9 mouse cellular contexts compared by ENCODE assay signal in genomic region chr12:113044916-113045677, GRCm38 (mm10). TPM values are rescaled to one million over a fixed set of nuclear protein-coding genes. Genes with fewer than 3 reads are reported as not detected.
DNase-seq lines count a peak whose midpoint lies in the region; ATAC-seq and TF ChIP-seq lines count a peak whose summit lies in the region.
"Had no signal": no experiment of that assay in that cellular context is flagged by ENCODE, and none has a peak within 500 bp of the region (broad histone marks: within the 10 kb centered on the region; RNA-seq: fewer than 3 reads in every experiment).

No protein-coding gene starts in this region.

- no peak for TF ChIP-seq POLR2A in spleen, adult 2 months (IDR thresholded peaks at IDR 0.05; ENCODE audit: low read depth, low read length)

- H3K4me1 ChIP-seq in forebrain, postnatal 0 days (ENCODE audit: insufficient read depth), result peaks cover 8% of the 10 kb centered on the region; the same call in 1 of the 2 replicates
- peaks cover 14% of the 10 kb centered on the region for H3K4me1 ChIP-seq in forebrain, embryonic 16.5 days (replicated peaks; ENCODE audit: control insufficient read depth, insufficient read depth, low read length)
- peaks cover 12% of the 10 kb centered on the region; the same call in 1 of the 2 replicates for H3K4me1 ChIP-seq in spleen, adult 2 months (ENCODE audit: control insufficient read depth, insufficient read depth, insufficient read length)
- no peaks in the 10 kb centered on the region for H3K4me1 ChIP-seq in lung, embryonic 14.5 days (ENCODE audit: insufficient read depth)
- no peaks in the 10 kb centered on the region for H3K4me1 ChIP-seq in limb, embryonic 10.5 days

- no peaks in the 10 kb centered on the region for H3K9me3 ChIP-seq in forebrain, postnatal 0 days (ENCODE audit: low read length)
- H3K9me3 ChIP-seq in forebrain, embryonic 16.5 days (ENCODE audit: control insufficient read depth, low read length), result no peaks in the 10 kb centered on the region
- no peaks in the 10 kb centered on the region for H3K9me3 ChIP-seq in lung, embryonic 14.5 days (ENCODE audit: low read depth, low read length)
- H3K9me3 ChIP-seq in limb, embryonic 10.5 days (replicated peaks), result no peaks in the 10 kb centered on the region
- H3K9me3 ChIP-seq: lung, embryonic 15.5 days had no signal

- H3K27ac ChIP-seq in forebrain, postnatal 0 days (ENCODE audit: low read depth, low read length), result no peak overlapping the region
- no peak overlapping the region for H3K27ac ChIP-seq in forebrain, embryonic 16.5 days (ENCODE audit: low read length)
- peak overlapping the region; percentile 50 for H3K27ac ChIP-seq in spleen, adult 2 months (ENCODE audit: insufficient read depth, low read length)
- no peak overlapping the region for H3K27ac ChIP-seq in lung, embryonic 14.5 days (ENCODE audit: low read depth)
- no peak overlapping the region for H3K27ac ChIP-seq in limb, embryonic 10.5 days
- H3K27ac ChIP-seq: lung, embryonic 15.5 days had no signal

- no peak for ATAC-seq in forebrain, postnatal 0 days
- no peak for ATAC-seq in forebrain, embryonic 16.5 days
- ATAC-seq in lung, embryonic 14.5 days (ENCODE audit: insufficient read depth), result no peak

- TF ChIP-seq CTCF in forebrain, postnatal 0 days (IDR thresholded peaks at IDR 0.05; ENCODE audit: low read depth), result peak; percentile 31; the same call in 1 of the 2 replicates
- no peak for TF ChIP-seq CTCF in spleen, adult 2 months (IDR thresholded peaks at IDR 0.05; ENCODE audit: extremely low read depth, insufficient read depth, insufficient read length, insufficient replicate concordance)
- peak; percentile 49 for TF ChIP-seq CTCF in lung, embryonic 14.5 days (IDR thresholded peaks at IDR 0.05; ENCODE audit: low read depth)

- 79% methylated on average over 3 of the region's 3 CpGs for WGBS in forebrain, postnatal 0 days
- WGBS in forebrain, embryonic 16.5 days, result 77% methylated on average over 3 of the region's 3 CpGs
- WGBS in spleen, adult 2 months, result 72% methylated on average over 3 of the region's 3 CpGs
- 73% methylated on average over 3 of the region's 3 CpGs for WGBS in lung, embryonic 14.5 days
- WGBS in limb, embryonic 10.5 days, result 83% methylated on average over 3 of the region's 3 CpGs

- no peak overlapping the region for H3K4me2 ChIP-seq in forebrain, postnatal 0 days (ENCODE audit: low read depth)
- no peak overlapping the region for H3K4me2 ChIP-seq in forebrain, embryonic 16.5 days (ENCODE audit: low read length)
- H3K4me2 ChIP-seq in lung, embryonic 14.5 days, result no peak overlapping the region
- H3K4me2 ChIP-seq: lung, embryonic 15.5 days had no signal

- no peak for DNase-seq in forebrain, postnatal 0 days
- DNase-seq in spleen, adult 2 months (ENCODE audit: low read depth in 1 of 2, low spot score in 2 of 2), result peak in 1 of 2 experiments; percentile 30
- no peak for DNase-seq in spleen, adult 12 weeks (ENCODE audit: low spot score)
- DNase-seq in cerebellum, postnatal 36 days, result peak; percentile 71 to 77
- peak; percentile 12 for DNase-seq in lung, embryonic 14.5 days
- DNase-seq in embryo, embryonic 9.5 days (ENCODE audit: extremely low spot score), result no peak
- no peak for DNase-seq in limb, embryonic 10.5 days (ENCODE audit: low spot score)

- H3K9ac ChIP-seq in forebrain, postnatal 0 days, result no peak overlapping the region
- no peak overlapping the region for H3K9ac ChIP-seq in forebrain, embryonic 16.5 days (replicated peaks; ENCODE audit: low read depth, low read length)
- no peak overlapping the region for H3K9ac ChIP-seq in lung, embryonic 14.5 days
- H3K9ac ChIP-seq: lung, embryonic 15.5 days had no signal

- no peaks in the 10 kb centered on the region for H3K27me3 ChIP-seq in forebrain, postnatal 0 days (ENCODE audit: insufficient read depth, low read length)
- H3K27me3 ChIP-seq in forebrain, embryonic 16.5 days (replicated peaks; ENCODE audit: control insufficient read depth, insufficient read depth, low read length), result no peaks in the 10 kb centered on the region
- H3K27me3 ChIP-seq in spleen, adult 2 months (ENCODE audit: control insufficient read depth, insufficient read depth, low read length), result no peaks in the 10 kb centered on the region
- H3K27me3 ChIP-seq in lung, embryonic 14.5 days (ENCODE audit: insufficient read depth, low read length), result no peaks in the 10 kb centered on the region
- H3K27me3 ChIP-seq in limb, embryonic 10.5 days (ENCODE audit: low read depth, poor library complexity, severe bottlenecking), result no peaks in the 10 kb centered on the region
- H3K27me3 ChIP-seq: lung, embryonic 15.5 days had no signal

- H3K36me3 ChIP-seq in forebrain, postnatal 0 days (ENCODE audit: insufficient read depth), result peaks cover 43% of the 10 kb centered on the region
- peaks cover 3% of the 10 kb centered on the region; the same call in 1 of the 2 replicates for H3K36me3 ChIP-seq in forebrain, embryonic 16.5 days (ENCODE audit: control insufficient read depth, insufficient read depth)
- peaks cover 1% of the 10 kb centered on the region; the same call in 1 of the 2 replicates for H3K36me3 ChIP-seq in spleen, adult 2 months (ENCODE audit: control insufficient read depth, insufficient read depth, low read length)
- peaks cover 28% of the 10 kb centered on the region for H3K36me3 ChIP-seq in lung, embryonic 14.5 days (ENCODE audit: insufficient read depth)
- peaks cover 45% of the 10 kb centered on the region for H3K36me3 ChIP-seq in limb, embryonic 10.5 days

- H3K4me3 ChIP-seq in forebrain, postnatal 0 days (ENCODE audit: low read depth, low read length), result no peak overlapping the region
- H3K4me3 ChIP-seq in forebrain, embryonic 16.5 days (replicated peaks; ENCODE audit: low read length), result no peak overlapping the region
- H3K4me3 ChIP-seq in spleen, adult 2 months (ENCODE audit: extremely low read depth, insufficient read depth, insufficient read length), result no peak overlapping the region
- H3K4me3 ChIP-seq in lung, embryonic 14.5 days (ENCODE audit: low read depth, low read length), result no peak overlapping the region
- no peak overlapping the region for H3K4me3 ChIP-seq in limb, embryonic 10.5 days
- H3K4me3 ChIP-seq: lung, embryonic 15.5 days had no signal

RNA-seq across cellular contexts. Expression of gene Tex22, which starts 29.2 kb away (rescaled TPM):
- 0.54 and 1.7 TPM in 2 replicates for total RNA-seq in forebrain, postnatal 0 days (2014; rRNA removed)
- not detected in 2 replicates for polyA plus RNA-seq in forebrain, postnatal 0 days (2015; fragmentation: Nextera tagmentation; extraction: Ambion mirVana)
- polyA plus RNA-seq in forebrain, embryonic 16.5 days (2015; fragmentation: Nextera tagmentation; extraction: Ambion mirVana), result not detected in 2 replicates
- polyA plus RNA-seq in spleen, adult 2 months (2012; rRNA removed), result 0.20 and 0.48 TPM in 2 replicates
- not detected in 2 replicates for polyA plus RNA-seq in lung, embryonic 14.5 days (2014; fragmentation: Nextera tagmentation; extraction: Ambion mirVana)
- 0.18 and 0.21 TPM in 2 replicates for polyA plus RNA-seq in limb, embryonic 10.5 days (2016; fragmentation: Nextera tagmentation; extraction: Ambion mirVana)
- polyA plus RNA-seq: lung, embryonic 15.5 days had no signal

RNA-seq across cellular contexts. Expression of gene Pacs2, which starts 30.8 kb away (rescaled TPM):
- 103 and 116 TPM in 2 replicates for total RNA-seq in forebrain, postnatal 0 days (2014; rRNA removed)
- polyA plus RNA-seq in forebrain, postnatal 0 days (2015; fragmentation: Nextera tagmentation; extraction: Ambion mirVana), result 14.3 and 23.2 TPM in 2 replicates
- polyA plus RNA-seq in forebrain, embryonic 16.5 days (2015; fragmentation: Nextera tagmentation; extraction: Ambion mirVana), result 21.7 and 23.2 TPM in 2 replicates
- 29.1 and 38.6 TPM in 2 replicates for polyA plus RNA-seq in spleen, adult 2 months (2012; rRNA removed)
- 12.3 and 15.6 TPM in 2 replicates for polyA plus RNA-seq in lung, embryonic 14.5 days (2014; fragmentation: Nextera tagmentation; extraction: Ambion mirVana)
- polyA plus RNA-seq in limb, embryonic 10.5 days (2016; fragmentation: Nextera tagmentation; extraction: Ambion mirVana), result 11.7 and 11.8 TPM in 2 replicates

RNA-seq across cellular contexts. Expression of gene Brf1, which starts 44.6 kb away (rescaled TPM):
- total RNA-seq in forebrain, postnatal 0 days (2014; rRNA removed), result 47.6 and 54.4 TPM in 2 replicates
- polyA plus RNA-seq in forebrain, postnatal 0 days (2015; fragmentation: Nextera tagmentation; extraction: Ambion mirVana), result 32.3 and 40.2 TPM in 2 replicates
- polyA plus RNA-seq in forebrain, embryonic 16.5 days (2015; fragmentation: Nextera tagmentation; extraction: Ambion mirVana), result 60.8 and 64.6 TPM in 2 replicates
- 127 and 186 TPM in 2 replicates for polyA plus RNA-seq in spleen, adult 2 months (2012; rRNA removed)
- polyA plus RNA-seq in lung, embryonic 14.5 days (2014; fragmentation: Nextera tagmentation; extraction: Ambion mirVana), result 61.7 and 65.9 TPM in 2 replicates
- 53.5 and 65.9 TPM in 2 replicates for polyA plus RNA-seq in limb, embryonic 10.5 days (2016; fragmentation: Nextera tagmentation; extraction: Ambion mirVana)

RNA-seq across cellular contexts. Expression of gene Mta1, which starts 53.0 kb away (rescaled TPM):
- 49.2 and 59.3 TPM in 2 replicates for total RNA-seq in forebrain, postnatal 0 days (2014; rRNA removed)
- 13.6 and 13.8 TPM in 2 replicates for polyA plus RNA-seq in forebrain, postnatal 0 days (2015; fragmentation: Nextera tagmentation; extraction: Ambion mirVana)
- 15.6 and 17.2 TPM in 2 replicates for polyA plus RNA-seq in forebrain, embryonic 16.5 days (2015; fragmentation: Nextera tagmentation; extraction: Ambion mirVana)
- 55.6 and 77.7 TPM in 2 replicates for polyA plus RNA-seq in spleen, adult 2 months (2012; rRNA removed)
- polyA plus RNA-seq in lung, embryonic 14.5 days (2014; fragmentation: Nextera tagmentation; extraction: Ambion mirVana), result 22.8 and 24.1 TPM in 2 replicates
- 22.9 and 25.9 TPM in 2 replicates for polyA plus RNA-seq in limb, embryonic 10.5 days (2016; fragmentation: Nextera tagmentation; extraction: Ambion mirVana)

Comparison
In these comparisons a context has a peak if more than half of its experiments do, and no peak if none do; other contexts are left out.
1. DNase-seq: peak in cerebellum, postnatal 36 days (2 of 2) and lung, embryonic 14.5 days (single experiment); none in forebrain, postnatal 0 days (single experiment), spleen, adult 12 weeks (single experiment), embryo, embryonic 9.5 days (single experiment) and limb, embryonic 10.5 days (single experiment).